Mouse (Mus musculus) right cerebral cortex, adult 18-20 months (tissue): ENCODE data around the gene Serpinb6e.

Experiments
- DNase-seq: peaks from one replicate; pipeline ENCODE4 v3.0.0; 2022; ENCODE audit warnings: mixed read lengths

Gene Serpinb6e

GRCm38 (mm10) chr13:33843308-33843707 is at the start of gene Serpinb6e:
Gene Serpinb6e (minus strand): TSS chr13:33843408.
- DNase-seq, result no peak

- DNase-seq, result no peak
Measured at GRCm38 (mm10) chr13:33830751-33831150, 12.5 kb downstream of the Serpinb6e start.

GRCm38 (mm10) chr13:33823421-33823820 is 19.8 kb downstream of the Serpinb6e start:
- DNase-seq, result no peak

- peak; percentile 3 for DNase-seq
Measured at GRCm38 (mm10) chr13:33821490-33822143, 21.6 kb downstream of the Serpinb6e start.
